Mouse (Mus musculus) limb, embryonic 10.5 days (tissue): ENCODE data around the gene Pafah1b3. TPM values are rescaled to one million over a fixed set of nuclear protein-coding genes. Genes with fewer than 3 reads are reported as not detected.

Experiments
- DNase-seq: peaks from one replicate; pipeline ENCODE4 v3.0.0-alpha.2; 2017; ENCODE audit warnings: low spot score
- H3K27ac ChIP-seq: fragments of 300-500 bp; sonication (generic); 2 replicates; pipeline ENCODE4 v1.5.1; 2016; ENCODE audit warnings: mild to moderate bottlenecking
- H3K27me3 ChIP-seq: fragments of 300-500 bp; sonication (generic); 2 replicates; pipeline ENCODE4 v1.6.1; 2016; ENCODE audit warnings: low read depth, mild to moderate bottlenecking; ENCODE audit not compliant: poor library complexity, severe bottlenecking
- H3K36me3 ChIP-seq: fragments of 300-500 bp; sonication (generic); 2 replicates; pipeline ENCODE4 v1.6.1; 2016; ENCODE audit warnings: mild to moderate bottlenecking, moderate library complexity
- H3K4me1 ChIP-seq: fragments of 300-500 bp; sonication (generic); 2 replicates; pipeline ENCODE4 v1.6.1; 2016
- H3K4me3 ChIP-seq: fragments of 300-500 bp; sonication (generic); 2 replicates; pipeline ENCODE4 v1.5.1; 2016; ENCODE audit warnings: mild to moderate bottlenecking, moderate library complexity
- H3K9me3 ChIP-seq: fragments of 300-500 bp; sonication (generic); replicated peaks from 2 replicates; pipeline ENCODE4 v1.6.1; 2016; ENCODE audit warnings: mild to moderate bottlenecking
- WGBS: fragments of 180-500 bp; shearing (Covaris S2); methylation state at CpG from one replicate; pipeline ENCODE4 v1.1.7; 2016; 5-methylcytosine and 5-hydroxymethylcytosine counted together
- polyA plus RNA-seq: library from polyadenylated mRNA; unstranded; fragments of >200 nt; fragmentation: Nextera tagmentation; extraction: Ambion mirVana; gene quantifications from 2 replicates; pipeline ENCODE4 v1.2.1, GENCODE M21; 2016

Pafah1b3 gene
- polyA plus RNA-seq, 1 experiment from 2014 or later, result 248 TPM

- H3K4me3 ChIP-seq, result peak overlapping the region; percentile 18
- 39% methylated on average over 9 of the region's 9 CpGs for WGBS
Observed at GRCm38 (mm10) chr7:25275555-25276298, 22.1 kb downstream of the Pafah1b3 start.

GRCm38 (mm10) chr7:25274996-25275395, 22.8 kb downstream of the Pafah1b3 start:
- no peaks in the 10 kb centered on the region for H3K27me3 ChIP-seq
- peaks cover 60% of the 10 kb centered on the region for H3K4me1 ChIP-seq
- DNase-seq, result no peak
- H3K4me3 ChIP-seq, result no peak overlapping the region
- peaks cover 33% of the 10 kb centered on the region for H3K36me3 ChIP-seq
- H3K9me3 ChIP-seq, result no peaks in the 10 kb centered on the region
- peak overlapping the region; percentile 19 for H3K27ac ChIP-seq
- WGBS, result 88% methylated on average over 3 of the region's 3 CpGs

More at GRCm38 (mm10) chr7:25275555-25276298, 22.1 kb downstream of the Pafah1b3 start:
- Histone ChIP-seq H3K4me1 (peaks cover 61% of the 10 kb centered on the region), H3K27me3 (no peaks in the 10 kb centered on the region), H3K36me3 (peaks cover 31% of the 10 kb centered on the region), H3K9me3 (no peaks in the 10 kb centered on the region), H3K27ac (peak overlapping the region; percentile 68)
- no peak for DNase-seq

DNA sequence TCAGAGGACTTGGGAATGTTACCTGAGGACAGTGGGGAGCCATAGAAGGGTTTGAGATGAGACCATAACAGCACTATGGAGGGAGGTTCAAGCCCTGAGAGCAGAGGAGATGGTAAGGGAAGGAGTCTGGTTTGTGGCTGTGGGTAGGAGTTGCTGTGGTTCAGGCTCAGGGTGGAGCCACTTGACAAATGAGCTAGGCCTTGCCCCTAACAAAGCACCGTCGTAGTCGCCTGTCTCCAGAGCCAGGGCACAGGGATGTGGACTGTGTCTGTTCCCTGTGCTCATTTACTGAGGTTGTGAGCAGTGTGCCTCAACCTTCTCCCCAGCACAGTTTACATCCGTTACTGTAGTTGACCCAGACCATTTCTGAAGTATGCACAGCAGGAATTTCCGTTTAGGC, 23.2 kb downstream of the Pafah1b3 start:
- Histone ChIP-seq H3K9me3 (no peaks in the 10 kb centered on the region), H3K4me3 (no peak overlapping the region), H3K27ac (peak overlapping the region; percentile 19), H3K27me3 (no peaks in the 10 kb centered on the region), H3K36me3 (peaks cover 33% of the 10 kb centered on the region), H3K4me1 (peaks cover 60% of the 10 kb centered on the region)
- DNase-seq, result no peak
- WGBS, result 52% methylated on average over 5 of the region's 5 CpGs

GRCm38 (mm10) chr7:25273259-25274241, 24.2 kb downstream of the Pafah1b3 start:
- 92% methylated on average over 22 of the region's 22 CpGs for WGBS
- no peak for DNase-seq
- Histone ChIP-seq H3K27me3 (no peaks in the 10 kb centered on the region), H3K4me1 (peaks cover 63% of the 10 kb centered on the region), H3K9me3 (no peaks in the 10 kb centered on the region), H3K27ac (peak overlapping the region; percentile 10; the same call in 1 of the 2 replicates), H3K36me3 (peaks cover 33% of the 10 kb centered on the region), H3K4me3 (no peak overlapping the region)

- Histone ChIP-seq H3K27me3 (no peaks in the 10 kb centered on the region), H3K4me1 (peaks cover 62% of the 10 kb centered on the region), H3K4me3 (no peak overlapping the region; the same call in 1 of the 2 replicates), H3K27ac (peak overlapping the region; percentile 10; the same call in 1 of the 2 replicates), H3K9me3 (no peaks in the 10 kb centered on the region), H3K36me3 (peaks cover 33% of the 10 kb centered on the region)
- 85% methylated on average over 38 of the region's 38 CpGs for WGBS
- no peak for DNase-seq
Observed at GRCm38 (mm10) chr7:25272445-25273258, 25.1 kb downstream of the Pafah1b3 start.

- H3K9me3 ChIP-seq, result no peaks in the 10 kb centered on the region
- H3K4me1 ChIP-seq, result peaks cover 58% of the 10 kb centered on the region
- H3K27me3 ChIP-seq, result no peaks in the 10 kb centered on the region
- peaks cover 33% of the 10 kb centered on the region for H3K36me3 ChIP-seq
- no peak for DNase-seq
- no peak overlapping the region for H3K27ac ChIP-seq
- 0 out of 2 replicates have a peak overlapping the region, but pooled peaks have one; percentile 6 for H3K4me3 ChIP-seq
- 87% methylated on average over 30 of the region's 30 CpGs for WGBS
Observed at GRCm38 (mm10) chr7:25271651-25272444, 25.9 kb downstream of the Pafah1b3 start.

DNA sequence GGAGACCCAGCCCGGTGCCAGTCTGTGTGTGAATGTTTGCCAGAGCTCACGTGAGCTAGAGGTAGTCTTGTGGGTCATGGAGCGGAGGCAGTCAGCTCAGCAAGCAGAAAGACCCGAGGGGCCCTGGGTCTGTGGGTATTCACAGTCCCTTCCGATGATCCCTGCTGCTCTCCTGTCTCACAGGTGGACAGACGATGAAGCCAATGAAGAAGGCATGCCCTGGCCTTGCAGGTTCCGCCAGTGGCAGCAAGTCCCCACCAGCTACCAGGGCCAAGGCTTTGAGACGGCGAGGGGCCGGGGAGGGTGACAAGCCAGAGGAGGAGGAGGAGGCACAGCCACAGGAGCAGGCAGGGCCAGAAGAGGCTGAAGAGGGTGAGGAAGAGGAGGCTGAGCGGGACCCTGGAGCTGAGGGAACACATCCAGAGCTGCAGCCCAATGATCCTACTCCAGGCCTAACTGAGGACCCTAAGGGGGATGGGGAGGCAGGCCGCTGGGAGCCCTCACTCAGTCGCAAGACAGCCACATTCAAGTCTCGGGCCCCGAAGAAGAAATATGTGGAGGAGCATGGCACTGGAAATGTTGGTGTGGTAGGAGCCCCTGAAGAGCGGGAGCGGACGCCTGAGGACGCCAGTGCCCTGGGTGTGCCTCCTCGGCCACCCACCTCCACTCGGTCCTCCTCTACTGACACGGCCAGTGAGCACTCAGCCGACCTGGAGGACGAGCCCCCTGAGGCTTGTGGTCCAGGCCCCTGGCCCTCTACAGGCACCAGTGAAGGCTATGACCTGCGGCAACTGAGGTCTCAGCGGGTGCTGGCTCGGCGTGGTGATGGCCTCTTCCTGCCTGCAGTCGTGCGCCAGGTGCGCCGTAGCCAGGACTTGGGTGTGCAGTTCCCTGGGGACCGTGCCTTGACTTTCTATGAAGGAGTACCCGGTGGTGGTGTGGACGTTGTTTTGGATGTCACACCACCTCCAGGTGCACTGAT, 26.8 kb downstream of the Pafah1b3 start:
- H3K4me1 ChIP-seq, result peaks cover 59% of the 10 kb centered on the region
- no peak for DNase-seq
- H3K9me3 ChIP-seq, result no peaks in the 10 kb centered on the region
- 89% methylated on average over 35 of the region's 35 CpGs for WGBS
- peaks cover 33% of the 10 kb centered on the region for H3K36me3 ChIP-seq
- H3K27me3 ChIP-seq, result no peaks in the 10 kb centered on the region
- H3K27ac ChIP-seq, result no peak overlapping the region
- no peak overlapping the region for H3K4me3 ChIP-seq

DNA sequence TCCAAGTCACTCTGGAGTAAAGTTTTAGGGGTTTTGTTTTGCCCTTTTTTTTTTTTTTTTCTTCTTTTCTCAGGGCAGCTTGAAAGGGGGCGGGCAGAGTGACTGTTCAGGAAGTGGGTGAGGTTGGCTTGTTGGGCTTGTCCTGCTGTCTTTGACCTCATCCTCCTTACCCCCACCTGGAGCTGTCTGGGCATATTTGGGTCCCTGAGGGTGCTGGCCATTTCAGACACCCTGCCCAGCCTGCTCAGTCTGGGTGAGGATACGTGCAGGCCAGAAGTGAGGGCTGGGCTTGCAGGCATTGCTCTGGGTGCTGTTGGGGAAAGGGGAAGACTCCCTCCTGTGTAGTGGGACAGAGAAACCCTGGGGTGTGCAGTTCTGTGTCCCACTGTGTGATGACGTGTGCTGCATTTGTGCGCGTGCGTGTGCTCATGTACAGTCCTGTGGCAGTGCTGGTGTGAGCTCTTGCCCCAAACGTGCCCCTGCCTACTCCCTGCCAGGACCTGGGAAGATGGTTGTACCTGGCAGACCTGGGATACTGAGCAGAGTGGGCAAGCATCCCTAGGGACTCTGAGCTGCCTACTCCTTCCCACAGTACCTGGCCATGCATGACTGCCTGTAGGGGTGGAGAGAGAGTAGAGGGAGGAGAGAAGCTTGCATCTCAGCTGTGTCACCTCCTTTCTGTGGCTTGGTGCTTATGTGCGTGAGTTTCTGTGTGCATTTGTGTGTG, 28.1 kb downstream of the Pafah1b3 start:
- WGBS, result 89% methylated on average over 8 of the region's 8 CpGs

DNA sequence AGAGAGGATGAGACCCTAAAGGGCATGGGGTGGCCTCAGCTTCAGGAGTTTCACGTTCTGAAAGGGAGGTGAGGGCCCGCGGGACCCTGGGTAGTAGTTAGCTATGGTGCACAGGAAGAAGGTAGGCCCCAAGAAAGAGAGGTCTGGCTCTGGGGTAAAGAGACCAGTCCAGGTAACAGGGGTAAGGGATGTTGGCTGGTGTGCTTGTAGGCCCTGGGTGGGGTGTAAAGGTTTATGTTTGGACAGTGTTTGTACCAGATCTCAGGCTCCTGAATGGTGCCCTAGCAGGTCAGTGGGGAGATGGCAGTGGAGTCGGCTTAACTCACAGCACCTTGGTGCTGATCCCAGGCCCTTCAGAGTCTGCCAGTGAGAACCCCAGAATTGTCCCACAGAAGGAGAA, 28.8 kb downstream of the Pafah1b3 start:
- no peaks in the 10 kb centered on the region for H3K9me3 ChIP-seq
- no peak for DNase-seq
- H3K36me3 ChIP-seq, result peaks cover 33% of the 10 kb centered on the region
- WGBS, result 47% methylated on average over 4 of the region's 4 CpGs
- H3K27ac ChIP-seq, result peak overlapping the region; percentile 98; the same call in 1 of the 2 replicates
- H3K27me3 ChIP-seq, result no peaks in the 10 kb centered on the region
- peak overlapping the region; percentile 71 for H3K4me3 ChIP-seq
- peaks cover 50% of the 10 kb centered on the region for H3K4me1 ChIP-seq

More for the DNA sequence above, 28.1 kb downstream of the Pafah1b3 start:
- 0 out of 2 replicates have a peak overlapping the region, but pooled peaks have one; percentile 22 for H3K27ac ChIP-seq
- H3K9me3 ChIP-seq, result no peaks in the 10 kb centered on the region
- H3K27me3 ChIP-seq, result no peaks in the 10 kb centered on the region
- H3K4me1 ChIP-seq, result peaks cover 46% of the 10 kb centered on the region
- H3K4me3 ChIP-seq, result peak overlapping the region; percentile 71; the same call in 1 of the 2 replicates
- H3K36me3 ChIP-seq, result peaks cover 33% of the 10 kb centered on the region
- DNase-seq, result no peak

- H3K27ac ChIP-seq, result peak overlapping the region; percentile 98
- H3K36me3 ChIP-seq, result peaks cover 31% of the 10 kb centered on the region
- H3K4me1 ChIP-seq, result peaks cover 54% of the 10 kb centered on the region
Observed at GRCm38 (mm10) chr7:25268588-25268987, 29.2 kb downstream of the Pafah1b3 start.

More at GRCm38 (mm10) chr7:25268588-25268987, 29.2 kb downstream of the Pafah1b3 start:
- H3K4me3 ChIP-seq, result peak overlapping the region; percentile 71
- DNase-seq, result no peak
- 4% methylated on average over 7 of the region's 7 CpGs for WGBS
- no peaks in the 10 kb centered on the region for H3K9me3 ChIP-seq
- H3K27me3 ChIP-seq, result no peaks in the 10 kb centered on the region
